Mouse (Mus musculus) liver, embryonic 11.5 days (tissue): ENCODE measurements around the gene Slc48a1. TPM values are rescaled to one million over a fixed set of nuclear protein-coding genes. Genes with fewer than 3 reads are reported as not detected.

Experiments used
- ATAC-seq: fragments of 200-750 bp; cut with Nextera tagmentation; replicated peaks from 2 replicates; pipeline ENCODE4 v1.8.0; 2017; ENCODE audit warnings: moderate number of reproducible peaks, mild to moderate bottlenecking, moderate TSS enrichment, moderate library complexity; ENCODE audit not compliant: low FRiP score
- DNase-seq: peaks from one replicate; pipeline ENCODE4 v3.0.0-alpha.2; 2017; ENCODE audit warnings: low spot score
- H3K27ac ChIP-seq: fragments of 300-500 bp; sonication (generic); 2 replicates; pipeline ENCODE4 v1.5.1; 2014; ENCODE audit warnings: mild to moderate bottlenecking, low read depth, low read length, control low read depth
- H3K27me3 ChIP-seq: fragments of 300-500 bp; sonication (generic); replicated peaks from 2 replicates; pipeline ENCODE4 v1.6.1; 2014; ENCODE audit warnings: low read length, mixed read lengths; ENCODE audit not compliant: control insufficient read depth, insufficient read depth
- H3K36me3 ChIP-seq: fragments of 300-500 bp; sonication (generic); 2 replicates; pipeline ENCODE4 v1.6.1; 2014; ENCODE audit warnings: mild to moderate bottlenecking, low read length, moderate library complexity, mixed read lengths; ENCODE audit not compliant: control insufficient read depth, insufficient read depth
- H3K4me1 ChIP-seq: fragments of 300-500 bp; sonication (generic); replicated peaks from 2 replicates; pipeline ENCODE4 v1.6.1; 2014; ENCODE audit warnings: low read length, mixed read lengths; ENCODE audit not compliant: control insufficient read depth, insufficient read depth
- H3K4me2 ChIP-seq: fragments of 300-500 bp; sonication (generic); 2 replicates; pipeline ENCODE4 v1.6.1; 2014; ENCODE audit warnings: mild to moderate bottlenecking, control low read depth, moderate library complexity
- H3K4me3 ChIP-seq: fragments of 300-500 bp; sonication (generic); 2 replicates; pipeline ENCODE4 v1.5.1; 2014; ENCODE audit warnings: low read depth, low read length, control low read depth
- H3K9ac ChIP-seq: fragments of 300-500 bp; sonication (generic); 2 replicates; pipeline ENCODE4 v1.6.1; 2014; ENCODE audit warnings: low read depth, low read length, control low read depth
- H3K9me3 ChIP-seq: fragments of 300-500 bp; sonication (generic); 2 replicates; pipeline ENCODE4 v1.6.1; 2016; ENCODE audit warnings: low read length, inconsistent platforms, mixed read lengths; ENCODE audit not compliant: control insufficient read depth
- WGBS: fragments of 180-500 bp; shearing (Covaris S2); extraction: QIAGEN DNeasy Blood & Tissue Kit; methylation state at CpG from one replicate; pipeline ENCODE4 v1.1.7; 2014; 5-methylcytosine and 5-hydroxymethylcytosine counted together
- polyA plus RNA-seq: library from polyadenylated mRNA; unstranded; fragments of >200 nt; fragmentation: Nextera tagmentation; extraction: Ambion mirVana; gene quantifications from 2 replicates; pipeline ENCODE4 v1.2.1, GENCODE M21; 2014

Gene Slc48a1
- polyA plus RNA-seq, 1 experiment from 2014 or later: 55.0 TPM

- H3K27me3 ChIP-seq: peaks cover 50% of the 10 kb centered on the region
- DNase-seq (peak; percentile 77), ATAC-seq (peak; percentile 72)
- no peaks in the 10 kb centered on the region for H3K9me3 ChIP-seq
- H3K4me3 ChIP-seq: peak within 1 kb of the TSS; percentile 53
- H3K27ac ChIP-seq: peak within 1 kb of the TSS; percentile 34; the same call in 1 of the 2 replicates
- H3K36me3 ChIP-seq: no peaks in the 10 kb centered on the region
- H3K9ac ChIP-seq: peak within 1 kb of the TSS; percentile 42
- peaks cover 18% of the 10 kb centered on the region for H3K4me1 ChIP-seq
- peak within 1 kb of the TSS; percentile 90 for H3K4me2 ChIP-seq
- 1% methylated on average over 44 of the region's 44 CpGs for WGBS
These were observed 10.8 kb upstream of the Slc48a1 start, which contains the start of gene Rapgef3 for GRCm38 (mm10) chr15:97767280-97768186. Rapgef3 (minus strand) TSS chr15:97767972.

GRCm38 (mm10) chr15:97768192-97768591 is 10.1 kb upstream of the Slc48a1 start:
- H3K27me3 ChIP-seq: peaks cover 50% of the 10 kb centered on the region
- H3K27ac ChIP-seq: peak overlapping the region; percentile 34; the same call in 1 of the 2 replicates
- peaks cover 25% of the 10 kb centered on the region for H3K4me1 ChIP-seq
- peak overlapping the region; percentile 42 for H3K9ac ChIP-seq
- H3K4me2 ChIP-seq: peak overlapping the region; percentile 90
- H3K4me3 ChIP-seq: peak overlapping the region; percentile 53
- 0 out of 2 replicates have a peak, but pooled peaks have one; percentile 30 for ATAC-seq
- no peaks in the 10 kb centered on the region for H3K9me3 ChIP-seq
- DNase-seq: no peak
- no peaks in the 10 kb centered on the region for H3K36me3 ChIP-seq
- WGBS: 2% methylated on average over 18 of the region's 18 CpGs

GRCm38 (mm10) chr15:97770280-97770679 is 8.0 kb upstream of the Slc48a1 start:
- no peak overlapping the region for H3K4me2 ChIP-seq
- H3K36me3 ChIP-seq: no peaks in the 10 kb centered on the region
- H3K4me3 ChIP-seq: no peak overlapping the region
- H3K4me1 ChIP-seq: peaks cover 27% of the 10 kb centered on the region
- no peaks in the 10 kb centered on the region for H3K9me3 ChIP-seq
- 84% methylated on average over 8 of the region's 8 CpGs for WGBS
- no peak for DNase-seq
- no peak for ATAC-seq
- peaks cover 42% of the 10 kb centered on the region for H3K27me3 ChIP-seq
- no peak overlapping the region for H3K27ac ChIP-seq
- no peak overlapping the region for H3K9ac ChIP-seq

- peak overlapping the region; percentile 47 for H3K27ac ChIP-seq
- H3K36me3 ChIP-seq: no peaks in the 10 kb centered on the region
- H3K9ac ChIP-seq: no peak overlapping the region
- H3K4me1 ChIP-seq: peaks cover 16% of the 10 kb centered on the region
- peaks cover 16% of the 10 kb centered on the region for H3K27me3 ChIP-seq
- DNase-seq (no peak), ATAC-seq (no peak)
- H3K4me2 ChIP-seq: no peak overlapping the region
- 37% methylated on average over 5 of the region's 5 CpGs for WGBS
- H3K9me3 ChIP-seq: no peaks in the 10 kb centered on the region
- no peak overlapping the region for H3K4me3 ChIP-seq
These were observed 5.2 kb upstream of the Slc48a1 start for GRCm38 (mm10) chr15:97773108-97773507.

GRCm38 (mm10) chr15:97773961-97774370 is 4.4 kb upstream of the Slc48a1 start:
- 53% methylated on average over 5 of the region's 5 CpGs for WGBS
- Histone ChIP-seq H3K9ac (no peak overlapping the region), H3K4me3 (no peak overlapping the region), H3K36me3 (no peaks in the 10 kb centered on the region), H3K9me3 (no peaks in the 10 kb centered on the region), H3K4me1 (peaks cover 13% of the 10 kb centered on the region), H3K27ac (peak overlapping the region; percentile 47), H3K27me3 (peaks cover 9% of the 10 kb centered on the region), H3K4me2 (no peak overlapping the region)
- DNase-seq (no peak), ATAC-seq (no peak; the same call in 1 of the 2 replicates)

DNA sequence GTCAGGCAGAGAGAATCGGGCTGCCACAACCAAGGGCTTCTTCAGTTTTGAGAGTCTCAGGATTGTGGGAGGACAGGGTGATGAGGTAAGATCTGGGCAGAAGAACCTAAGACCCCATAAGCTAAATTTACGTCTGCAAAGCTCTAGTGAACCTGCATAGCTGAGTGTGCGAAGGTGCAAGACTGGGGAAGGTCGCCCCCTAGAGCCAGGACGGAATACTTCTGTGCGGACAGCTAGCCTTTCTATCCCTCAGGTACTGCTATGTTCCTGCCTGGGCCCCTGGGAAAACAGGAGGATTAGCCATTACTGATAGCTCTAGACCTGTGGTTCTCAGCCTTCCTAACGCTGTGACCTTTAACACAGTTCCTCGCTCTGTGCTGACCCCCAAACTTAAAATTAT is 1.8 kb upstream of the Slc48a1 start:
- 13% methylated on average over 8 of the region's 8 CpGs for WGBS
- H3K9ac ChIP-seq: no peak overlapping the region
- H3K36me3 ChIP-seq: no peaks in the 10 kb centered on the region
- H3K27me3 ChIP-seq: no peaks in the 10 kb centered on the region; the same call in none of the 2 replicates
- H3K9me3 ChIP-seq: no peaks in the 10 kb centered on the region
- DNase-seq (no peak), ATAC-seq (peak; percentile 46)
- no peak overlapping the region for H3K27ac ChIP-seq
- H3K4me1 ChIP-seq: peaks cover 13% of the 10 kb centered on the region
- no peak overlapping the region for H3K4me3 ChIP-seq
- H3K4me2 ChIP-seq: no peak overlapping the region

GRCm38 (mm10) chr15:97776919-97777318 is 1.4 kb upstream of the Slc48a1 start:
- Histone ChIP-seq H3K9ac (no peak overlapping the region), H3K4me2 (no peak overlapping the region), H3K4me3 (no peak overlapping the region), H3K27me3 (no peaks in the 10 kb centered on the region; the same call in 1 of the 2 replicates), H3K9me3 (no peaks in the 10 kb centered on the region), H3K27ac (no peak overlapping the region), H3K4me1 (peaks cover 13% of the 10 kb centered on the region), H3K36me3 (no peaks in the 10 kb centered on the region)
- ATAC-seq (no peak), DNase-seq (no peak)
- WGBS: 79% methylated on average over 6 of the region's 6 CpGs

DNA sequence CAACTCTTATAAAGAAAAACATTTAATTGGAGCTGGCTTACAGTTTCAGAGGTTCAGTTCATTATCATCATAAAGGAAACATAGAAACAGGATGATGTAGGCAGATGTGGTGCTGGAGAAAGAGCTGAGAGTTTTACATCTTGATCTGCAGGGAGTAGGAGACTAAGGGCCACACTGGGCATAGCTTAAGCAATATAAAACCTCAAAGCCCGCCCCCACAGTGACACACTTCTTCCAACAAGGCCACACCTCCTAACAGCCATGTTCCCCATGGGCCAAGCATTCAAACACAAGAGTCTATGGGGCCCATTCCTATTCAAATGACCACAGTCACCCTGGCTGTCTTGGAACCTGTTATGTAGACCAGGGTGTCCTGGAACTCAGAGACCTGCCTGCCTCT is 1.3 kb downstream of the Slc48a1 start:
- Histone ChIP-seq H3K36me3 (no peaks in the 10 kb centered on the region), H3K27me3 (peaks cover 5% of the 10 kb centered on the region), H3K4me1 (peaks cover 12% of the 10 kb centered on the region), H3K27ac (no peak overlapping the region), H3K4me3 (no peak overlapping the region), H3K4me2 (no peak overlapping the region), H3K9ac (no peak overlapping the region), H3K9me3 (no peaks in the 10 kb centered on the region)
- DNase-seq (no peak), ATAC-seq (no peak)
- WGBS: 84% methylated on average over 1 of the region's 1 CpGs
